Mouse (Mus musculus) forebrain, embryonic 11.5 days (tissue): ENCODE results near the gene Klc3. TPM values are rescaled to one million over a fixed set of nuclear protein-coding genes. Genes with fewer than 3 reads are reported as not detected.

Experiments used
- ATAC-seq: fragments of 200-750 bp; cut with Nextera tagmentation; replicated peaks from 2 replicates; pipeline ENCODE4 v1.8.0; 2017; ENCODE audit warnings: moderate TSS enrichment; ENCODE audit not compliant: low FRiP score
- DNase-seq: peaks from one replicate; pipeline ENCODE4 v3.0.0-alpha.2; 2017; ENCODE audit warnings: low spot score
- H3K27ac ChIP-seq: fragments of 300-500 bp; sonication (generic); 2 replicates; pipeline ENCODE4 v1.5.1; 2014; ENCODE audit warnings: low read depth, low read length
- H3K27me3 ChIP-seq: fragments of 300-500 bp; sonication (generic); 2 replicates; pipeline ENCODE4 v1.6.1; 2014; ENCODE audit warnings: mild to moderate bottlenecking, low read length, mixed read lengths; ENCODE audit not compliant: control insufficient read depth, insufficient read depth
- H3K36me3 ChIP-seq: fragments of 300-500 bp; sonication (generic); 2 replicates; pipeline ENCODE4 v1.6.1; 2014; ENCODE audit warnings: mild to moderate bottlenecking, low read length, moderate library complexity, mixed read lengths; ENCODE audit not compliant: control insufficient read depth, insufficient read depth
- H3K4me1 ChIP-seq: fragments of 300-500 bp; sonication (generic); replicated peaks from 2 replicates; pipeline ENCODE4 v1.6.1; 2014; ENCODE audit warnings: low read length, mixed read lengths; ENCODE audit not compliant: control insufficient read depth, insufficient read depth
- H3K4me2 ChIP-seq: fragments of 300-500 bp; sonication (generic); 2 replicates; pipeline ENCODE4 v1.6.1; 2014; ENCODE audit warnings: low read depth, mild to moderate bottlenecking, low read length, moderate library complexity, mixed read lengths; ENCODE audit not compliant: severe bottlenecking
- H3K4me3 ChIP-seq: fragments of 300-500 bp; sonication (generic); 2 replicates; pipeline ENCODE4 v1.5.1; 2014; ENCODE audit warnings: low read depth, low read length
- H3K9ac ChIP-seq: fragments of 300-500 bp; sonication (generic); 2 replicates; pipeline ENCODE4 v1.6.1; 2014; ENCODE audit warnings: low read length
- H3K9me3 ChIP-seq: fragments of 300-500 bp; sonication (generic); 2 replicates; pipeline ENCODE4 v1.6.1; 2016; ENCODE audit warnings: low read length, mixed read lengths; ENCODE audit not compliant: control insufficient read depth
- WGBS: fragments of 180-500 bp; shearing (Covaris S2); extraction: QIAGEN DNeasy Blood & Tissue Kit; methylation state at CpG from one replicate; pipeline ENCODE4 v1.1.7; 2014; 5-methylcytosine and 5-hydroxymethylcytosine counted together
- polyA plus RNA-seq: library from polyadenylated mRNA; unstranded; fragments of >200 nt; fragmentation: Nextera tagmentation; extraction: Ambion mirVana; gene quantifications from 2 replicates; pipeline ENCODE4 v1.2.1, GENCODE M21; 2014

The Klc3 gene
- polyA plus RNA-seq, 1 experiment from 2014 or later = 2.8 TPM

DNA sequence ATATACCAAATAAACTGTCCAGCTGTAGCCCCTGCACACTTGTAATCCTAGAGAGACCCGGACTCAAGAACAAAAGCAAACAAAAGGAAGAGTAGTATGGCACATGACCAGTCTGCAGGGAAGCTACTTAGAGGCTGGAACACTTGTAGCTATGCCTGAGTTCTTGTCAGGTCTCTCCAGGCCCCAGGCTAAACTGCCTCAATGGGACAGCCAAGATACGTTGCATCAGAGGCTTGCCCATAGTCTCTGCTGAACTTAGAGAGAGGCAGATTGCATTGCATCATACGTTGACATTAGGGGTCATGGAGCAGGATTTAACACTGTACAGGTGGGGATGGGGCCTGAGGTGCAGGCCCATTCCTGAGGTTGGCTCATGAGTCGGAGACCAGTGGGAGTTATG lies 27.9 kb downstream of the Klc3 start:
- H3K9me3 ChIP-seq = no peaks in the 10 kb centered on the region
- no peak for DNase-seq
- no peaks in the 10 kb centered on the region for H3K27me3 ChIP-seq
- no peak overlapping the region for H3K27ac ChIP-seq
- H3K9ac ChIP-seq = no peak overlapping the region
- H3K36me3 ChIP-seq = no peaks in the 10 kb centered on the region
- H3K4me2 ChIP-seq = no peak overlapping the region
- H3K4me3 ChIP-seq = no peak overlapping the region
- 86% methylated on average over 4 of the region's 4 CpGs for WGBS
- ATAC-seq = no peak
- H3K4me1 ChIP-seq = no peaks in the 10 kb centered on the region

DNA sequence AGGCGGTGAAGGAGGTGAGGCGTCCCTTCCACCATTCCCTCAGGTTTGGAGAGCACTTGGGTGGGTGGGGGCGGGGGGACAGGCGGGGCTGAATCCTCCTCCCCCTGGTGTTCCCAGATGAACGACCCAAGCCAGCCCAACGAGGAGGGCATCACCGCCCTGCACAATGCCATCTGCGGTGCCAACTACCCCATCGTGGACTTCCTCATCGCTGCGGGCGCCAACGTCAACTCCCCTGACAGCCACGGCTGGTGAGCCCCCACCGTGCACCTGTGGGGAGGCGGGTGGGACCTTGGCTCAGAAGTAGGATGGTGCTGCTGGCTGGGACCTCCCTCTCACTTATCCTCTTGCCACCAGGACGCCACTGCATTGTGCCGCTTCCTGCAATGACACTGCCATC lies 28.5 kb downstream of the Klc3 start:
- H3K4me3 ChIP-seq = no peak overlapping the region
- H3K27me3 ChIP-seq = no peaks in the 10 kb centered on the region
- H3K36me3 ChIP-seq = no peaks in the 10 kb centered on the region
- H3K4me1 ChIP-seq = no peaks in the 10 kb centered on the region
- H3K4me2 ChIP-seq = no peak overlapping the region
- no peak overlapping the region for H3K27ac ChIP-seq
- 87% methylated on average over 18 of the region's 18 CpGs for WGBS
- DNase-seq (no peak), ATAC-seq (no peak)
- no peaks in the 10 kb centered on the region for H3K9me3 ChIP-seq
- no peak overlapping the region for H3K9ac ChIP-seq

DNA sequence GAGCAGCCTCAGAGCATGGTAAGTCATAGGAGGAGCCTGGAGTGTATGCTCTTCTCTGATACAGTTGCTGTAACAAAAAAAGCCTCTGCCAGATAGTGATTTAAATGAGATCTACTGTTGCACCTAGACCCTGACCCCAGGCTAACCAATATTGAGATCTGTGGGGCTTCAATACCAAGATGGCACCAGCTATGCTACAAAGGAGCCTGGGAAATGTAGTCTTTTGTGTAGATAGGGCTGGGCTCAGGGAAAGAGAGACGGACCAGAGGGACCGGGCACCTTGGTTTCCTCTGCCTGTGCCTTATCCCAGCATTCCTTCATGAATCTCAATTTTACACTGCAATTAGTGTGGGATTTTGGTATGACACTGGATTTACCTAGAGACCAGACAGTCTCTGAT lies 30.5 kb downstream of the Klc3 start:
- ATAC-seq (no peak), DNase-seq (no peak)
- Histone ChIP-seq H3K36me3 (no peaks in the 10 kb centered on the region), H3K27ac (no peak overlapping the region), H3K4me2 (no peak overlapping the region), H3K4me1 (0 out of 2 replicates have a peak, but pooled peaks cover 2% of the 10 kb centered on the region), H3K27me3 (peaks cover 4% of the 10 kb centered on the region; the same call in 1 of the 2 replicates), H3K4me3 (no peak overlapping the region), H3K9me3 (no peaks in the 10 kb centered on the region), H3K9ac (no peak overlapping the region)
- 86% methylated on average over 2 of the region's 2 CpGs for WGBS

DNA sequence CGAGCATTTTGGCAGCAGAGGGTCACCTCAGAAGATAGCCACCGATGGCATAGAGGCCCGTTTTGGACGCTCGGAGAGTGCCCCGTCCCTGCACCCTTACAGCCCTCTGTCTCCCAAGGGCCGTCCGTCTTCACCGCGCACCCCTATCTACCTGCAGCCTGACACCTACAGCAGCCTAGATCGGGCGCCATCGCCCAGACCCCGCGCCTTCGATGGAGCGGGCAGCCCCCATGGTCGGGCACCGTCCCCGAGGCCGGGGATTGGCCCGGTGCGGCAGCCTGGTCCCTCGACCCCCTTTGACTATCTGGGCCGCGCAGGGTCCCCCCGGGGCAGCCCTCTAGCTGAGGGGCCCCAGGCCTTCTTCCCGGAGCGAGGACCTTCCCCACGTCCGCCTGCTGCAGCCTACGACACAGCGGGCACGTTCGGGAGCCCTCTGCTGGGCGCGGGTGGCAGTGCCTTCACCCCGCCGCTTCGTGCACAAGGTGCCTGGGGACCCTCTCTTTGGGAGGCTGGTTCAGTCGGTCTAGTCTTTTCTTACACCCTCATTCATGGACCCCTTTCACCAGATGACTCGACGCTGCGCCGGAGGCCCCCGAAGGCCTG lies 34.0 kb downstream of the Klc3 start:
- Histone ChIP-seq H3K9me3 (no peaks in the 10 kb centered on the region), H3K9ac (peak overlapping the region; percentile 70), H3K4me1 (0 out of 2 replicates have a peak, but pooled peaks cover 2% of the 10 kb centered on the region), H3K36me3 (no peaks in the 10 kb centered on the region), H3K4me2 (peak overlapping the region; percentile 74), H3K27ac (no peak overlapping the region), H3K4me3 (peak overlapping the region; percentile 34), H3K27me3 (peaks cover 4% of the 10 kb centered on the region; the same call in 1 of the 2 replicates)
- ATAC-seq (peak; percentile 86), DNase-seq (peak; percentile 86)
- 12% methylated on average over 46 of the region's 46 CpGs for WGBS

DNA sequence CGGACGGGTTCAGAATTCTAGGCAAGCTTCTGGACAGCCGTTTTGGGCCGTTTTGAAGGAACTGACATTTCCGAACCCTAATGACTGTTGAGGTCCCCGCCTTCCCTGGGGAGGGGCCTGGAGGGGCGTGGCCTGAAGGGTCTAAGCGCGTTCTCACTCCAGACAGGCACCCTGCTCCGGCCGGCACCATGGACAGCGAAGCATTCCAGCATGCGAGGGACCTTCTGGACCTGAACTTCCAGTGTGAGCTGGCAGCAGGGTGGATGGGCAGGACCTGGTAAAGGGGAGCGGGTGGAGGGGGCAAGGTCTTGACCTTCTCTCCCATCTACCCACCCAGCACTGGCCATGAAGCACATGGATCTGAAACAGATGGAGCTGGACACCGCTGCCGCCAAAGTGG lies 35.5 kb downstream of the Klc3 start:
- 27% methylated on average over 16 of the region's 16 CpGs for WGBS
- DNase-seq (peak; percentile 67), ATAC-seq (no peak)
- no peak overlapping the region for H3K4me2 ChIP-seq
- H3K9ac ChIP-seq = no peak overlapping the region
- H3K9me3 ChIP-seq = no peaks in the 10 kb centered on the region
- H3K4me1 ChIP-seq = 0 out of 2 replicates have a peak, but pooled peaks cover 2% of the 10 kb centered on the region
- no peak overlapping the region for H3K27ac ChIP-seq
- H3K36me3 ChIP-seq = no peaks in the 10 kb centered on the region
- H3K27me3 ChIP-seq = peaks cover 4% of the 10 kb centered on the region; the same call in 1 of the 2 replicates
- H3K4me3 ChIP-seq = no peak overlapping the region

DNA sequence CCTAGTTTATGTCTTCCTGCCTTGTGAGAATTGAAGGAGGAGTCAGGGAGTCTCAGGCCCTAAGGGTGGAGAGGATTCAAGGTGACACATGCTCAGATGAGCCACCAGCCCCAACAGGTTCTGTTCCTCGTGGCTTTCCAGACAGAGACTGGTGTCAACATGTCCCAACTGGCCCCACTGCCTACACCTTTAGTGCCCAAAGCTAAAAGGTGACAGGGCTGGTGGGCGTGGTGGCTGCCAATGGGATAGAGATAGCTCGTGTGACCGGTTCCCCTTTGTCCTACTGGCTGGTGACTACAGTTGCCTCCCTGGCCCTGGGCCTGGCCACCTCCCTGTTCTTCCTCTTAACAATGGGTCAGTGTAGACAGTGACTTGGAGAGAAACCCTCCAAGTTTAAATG lies 38.5 kb downstream of the Klc3 start:
- 86% methylated on average over 4 of the region's 4 CpGs for WGBS
- peaks cover 4% of the 10 kb centered on the region; the same call in 1 of the 2 replicates for H3K27me3 ChIP-seq
- H3K4me1 ChIP-seq = peaks cover 13% of the 10 kb centered on the region; the same call in 1 of the 2 replicates
- no peak for DNase-seq
- H3K27ac ChIP-seq = no peak overlapping the region
- ATAC-seq = no peak
- H3K36me3 ChIP-seq = no peaks in the 10 kb centered on the region
- H3K4me2 ChIP-seq = no peak overlapping the region
- no peaks in the 10 kb centered on the region for H3K9me3 ChIP-seq
- no peak overlapping the region for H3K4me3 ChIP-seq
- no peak overlapping the region for H3K9ac ChIP-seq

DNA sequence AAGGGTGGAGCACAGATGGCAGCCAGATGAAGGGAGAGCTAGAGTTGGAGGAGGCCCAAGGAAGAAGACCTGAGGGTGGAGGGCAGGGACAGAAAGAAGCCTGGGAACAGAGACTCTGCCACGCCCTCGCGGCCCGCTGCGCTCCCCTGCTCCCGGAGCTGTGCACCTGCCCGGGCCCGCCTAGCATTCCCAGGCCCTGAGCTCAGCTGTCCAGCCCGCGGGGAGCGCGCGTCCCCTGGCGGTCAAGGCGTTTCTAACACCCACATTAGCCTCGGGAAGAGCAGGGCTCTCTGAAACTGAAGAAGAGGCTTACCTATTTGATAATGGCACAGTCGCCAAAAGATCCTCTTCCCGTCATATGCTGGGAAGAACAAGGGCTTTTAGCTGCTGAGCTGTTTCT lies 40.0 kb downstream of the Klc3 start:
- DNase-seq = peak; percentile 85
- H3K9ac ChIP-seq = no peak overlapping the region
- WGBS = 3% methylated on average over 18 of the region's 18 CpGs
- H3K4me1 ChIP-seq = peaks cover 11% of the 10 kb centered on the region; the same call in 1 of the 2 replicates
- H3K9me3 ChIP-seq = no peaks in the 10 kb centered on the region
- H3K27me3 ChIP-seq = peaks cover under 1% of the 10 kb centered on the region; the same call in 1 of the 2 replicates
- H3K4me3 ChIP-seq = no peak overlapping the region
- H3K36me3 ChIP-seq = no peaks in the 10 kb centered on the region
- no peak overlapping the region for H3K27ac ChIP-seq
- no peak overlapping the region for H3K4me2 ChIP-seq
- no peak for ATAC-seq

DNA sequence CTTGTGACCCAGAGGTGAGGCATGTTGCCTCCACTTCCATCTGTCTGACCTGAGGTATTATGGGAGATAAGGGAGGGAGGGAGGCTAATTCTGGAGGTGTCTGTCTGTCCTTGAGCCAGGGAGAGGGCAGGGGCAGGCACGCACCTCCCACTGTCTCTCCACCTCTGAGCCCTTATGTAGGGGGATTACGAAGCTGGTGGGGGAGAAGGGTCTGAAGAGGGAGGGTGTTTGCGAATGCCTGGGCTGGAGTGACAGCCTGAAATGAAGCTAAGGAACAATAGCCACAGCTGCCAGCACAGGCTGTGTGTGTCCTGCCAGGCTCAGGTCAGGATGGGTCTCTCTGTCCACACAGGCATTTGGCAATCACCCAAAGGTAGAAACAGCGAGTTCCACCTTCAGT lies 41.6 kb downstream of the Klc3 start:
- Histone ChIP-seq H3K9me3 (no peaks in the 10 kb centered on the region), H3K4me2 (0 out of 2 replicates have a peak overlapping the region, but pooled peaks have one; percentile 21)
- 20% methylated on average over 4 of the region's 4 CpGs for WGBS

DNA sequence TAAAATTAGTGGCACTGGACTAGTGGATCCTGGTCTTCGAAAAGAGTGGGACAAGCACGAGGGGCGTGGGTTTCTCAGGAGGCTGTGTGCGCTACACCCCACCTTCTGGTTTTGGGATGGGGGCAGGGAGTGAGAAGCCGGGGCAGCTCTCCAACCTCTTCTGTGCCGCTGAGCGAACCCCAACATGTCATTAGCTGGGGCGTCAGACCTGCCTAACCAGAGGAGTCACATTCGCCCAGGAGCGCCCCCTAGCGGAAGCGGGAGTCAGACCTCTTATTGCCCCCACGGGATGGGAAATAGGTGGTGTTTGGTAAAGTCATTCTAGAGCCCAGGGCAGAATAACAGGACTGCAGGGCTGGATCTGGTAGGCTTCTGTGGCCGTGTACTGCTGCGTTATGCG lies 42.2 kb downstream of the Klc3 start:
- WGBS = 14% methylated on average over 16 of the region's 16 CpGs
- Histone ChIP-seq H3K9me3 (no peaks in the 10 kb centered on the region), H3K9ac (no peak overlapping the region), H3K27me3 (no peaks in the 10 kb centered on the region), H3K4me1 (peaks cover 17% of the 10 kb centered on the region; the same call in 1 of the 2 replicates), H3K4me2 (peak overlapping the region; percentile 93), H3K4me3 (peak overlapping the region; percentile 66), H3K36me3 (peaks cover 4% of the 10 kb centered on the region; the same call in 1 of the 2 replicates), H3K27ac (no peak overlapping the region)
- DNase-seq = peak; percentile 87
- no peak for ATAC-seq

More for the DNA sequence above, 41.6 kb downstream of the Klc3 start:
- Histone ChIP-seq H3K27me3 (no peaks in the 10 kb centered on the region), H3K9ac (no peak overlapping the region), H3K4me1 (peaks cover 17% of the 10 kb centered on the region; the same call in 1 of the 2 replicates), H3K27ac (no peak overlapping the region), H3K4me3 (no peak overlapping the region), H3K36me3 (peaks cover under 1% of the 10 kb centered on the region; the same call in 1 of the 2 replicates)
- DNase-seq = no peak
- no peak for ATAC-seq
